Mouse (Mus musculus) megakaryocyte, embryonic 14.5 days (primary cell): ENCODE measurements around the gene Fam135a. TPM values are rescaled to one million over a fixed set of nuclear protein-coding genes. Genes with fewer than 3 reads are reported as not detected.

Experiments
- H3K27me3 ChIP-seq: replicated peaks from 2 replicates; pipeline ENCODE3; 2012; ENCODE audit warnings: inconsistent platforms
- H3K36me3 ChIP-seq: replicated peaks from 2 replicates; pipeline ENCODE3; 2012; ENCODE audit warnings: low read length, inconsistent platforms, mixed read lengths
- H3K4me1 ChIP-seq: 2 replicates; pipeline ENCODE4 v1.6.1; 2012; ENCODE audit warnings: inconsistent platforms
- H3K4me3 ChIP-seq: replicated peaks from 2 replicates; pipeline ENCODE3; 2012; ENCODE audit warnings: moderate library complexity, mild to moderate bottlenecking, inconsistent platforms
- H3K9me3 ChIP-seq: 2 replicates; pipeline ENCODE4 v1.6.1; 2012; ENCODE audit warnings: inconsistent platforms
- FLI1 ChIP-seq: IDR thresholded peaks from 2 replicates; pipeline ENCODE4 v1.6.1; 2012; ENCODE audit warnings: low read length, inconsistent platforms, mixed read lengths
- GATA1 ChIP-seq: IDR thresholded peaks from 3 replicates; pipeline ENCODE4 v1.6.1; 2012; ENCODE audit warnings: mixed read lengths, low read length, inconsistent platforms, borderline replicate concordance
- polyA plus RNA-seq: library from polyadenylated mRNA; stranded (reverse); fragments of >175 nt; gene quantifications from 2 replicates; pipeline ENCODE4 v1.2.3, GENCODE M21; 2012; ENCODE audit warnings: low replicate concordance; ENCODE audit not compliant: insufficient read depth

The Fam135a gene
- polyA plus RNA-seq, 1 experiment: 0.60 TPM

DNA sequence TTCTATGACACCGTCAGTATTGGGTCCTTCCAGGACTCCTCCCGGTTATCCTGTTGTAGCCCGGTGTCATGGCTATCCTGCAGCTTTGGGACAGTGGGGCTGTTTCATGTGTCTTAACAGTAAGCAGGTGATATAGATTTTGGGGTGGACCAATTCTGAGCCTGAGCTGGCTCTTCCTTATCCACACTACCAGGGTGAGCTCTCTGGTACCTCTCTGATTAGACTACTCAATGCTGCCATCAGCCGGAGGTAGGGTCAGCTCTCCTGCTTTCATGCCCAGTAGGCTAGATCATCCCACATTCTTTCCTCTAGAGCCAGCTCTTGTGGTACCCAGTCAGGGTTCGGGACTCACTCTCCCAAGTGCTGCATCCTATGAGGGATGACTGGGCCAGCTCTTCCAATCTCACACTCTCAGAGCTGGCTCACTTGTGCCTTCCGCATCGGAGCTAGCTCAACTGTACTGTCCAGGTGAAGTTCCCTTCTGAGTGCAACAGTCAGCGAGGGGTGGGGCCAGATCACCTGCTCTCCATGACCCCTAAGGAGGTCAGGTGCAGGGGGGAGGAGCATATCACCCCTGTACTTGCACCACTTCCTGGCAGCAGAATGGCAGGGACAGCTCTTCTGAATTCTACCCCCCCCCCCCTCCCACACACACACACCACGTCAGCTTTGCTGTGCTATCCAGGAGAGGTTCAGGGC, 132.0 kb downstream of the Fam135a start:
- Histone ChIP-seq H3K27me3 (no peaks in the 10 kb centered on the region), H3K4me1 (peaks cover 5% of the 10 kb centered on the region), H3K36me3 (no peaks in the 10 kb centered on the region), H3K9me3 (peaks cover 8% of the 10 kb centered on the region), H3K4me3 (no peak overlapping the region)
- TF ChIP-seq FLI1 (no peak), GATA1 (no peak)

DNA sequence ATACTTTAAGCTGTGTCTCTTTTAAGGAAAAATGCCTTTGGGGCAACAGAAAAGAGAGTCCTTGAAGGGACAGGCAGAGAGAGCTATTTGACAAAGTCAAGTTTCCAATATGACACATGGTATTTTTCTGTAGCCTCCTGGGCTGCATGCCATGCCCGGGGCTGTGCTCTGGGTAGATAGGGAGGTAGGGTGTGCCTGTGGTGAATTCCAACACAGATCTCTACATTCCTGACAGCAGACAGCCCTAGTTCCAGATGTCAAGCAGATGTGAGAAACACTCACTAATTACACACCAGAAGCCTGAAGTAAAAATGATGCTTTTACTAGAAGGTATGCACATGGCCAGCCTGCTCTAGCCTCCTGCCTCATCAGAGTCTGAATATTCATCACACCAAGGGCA, 133.9 kb downstream of the Fam135a start:
- Histone ChIP-seq H3K9me3 (peaks cover 8% of the 10 kb centered on the region), H3K4me1 (peaks cover 17% of the 10 kb centered on the region), H3K4me3 (no peak overlapping the region), H3K36me3 (no peaks in the 10 kb centered on the region), H3K27me3 (no peaks in the 10 kb centered on the region)
- TF ChIP-seq FLI1 (no peak), GATA1 (no peak)

Other genes with a start within 250 kb of the Fam135a start
- 31.9 and 51.5 TPM in 2 replicates for gene Smap1, start 178.0 kb downstream of the Fam135a start, polyA plus RNA-seq
- 1.8 TPM in 1 of 2 replicates, not detected in the other for gene Sdhaf4, start 94.7 kb downstream of the Fam135a start, polyA plus RNA-seq
- gene Col9a1, start 77.3 kb upstream of the Fam135a start, polyA plus RNA-seq: not detected in 2 replicates